Mouse (Mus musculus): ENCODE measurements around the gene 4930568D16Rik.

The 4930568D16Rik gene

DNA sequence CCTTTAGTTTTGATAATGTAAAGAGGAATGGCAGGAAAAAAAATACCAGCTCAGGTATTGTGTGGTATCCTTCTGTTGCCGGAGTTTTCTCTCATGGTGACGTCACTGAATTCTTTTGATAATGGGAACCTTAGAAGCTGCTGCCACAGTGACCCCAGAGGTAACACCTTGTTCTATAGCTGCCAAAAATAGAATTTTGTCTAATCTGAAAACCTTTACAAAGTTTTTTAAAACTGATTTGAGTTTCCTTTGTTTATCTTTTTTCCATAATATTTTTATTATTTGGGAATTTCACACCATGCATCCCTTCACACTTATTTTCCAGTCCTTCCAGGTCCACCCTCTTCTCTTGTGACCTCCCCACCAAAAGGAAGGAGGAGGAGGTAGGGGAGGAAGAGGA lies at the start of gene 4930568D16Rik:
Gene 4930568D16Rik, minus strand, starts transcription at position 101 of the 400 bp plus-strand sequence.
- WGBS: 77% methylated on average over 2 of the region's 2 CpGs

DNA sequence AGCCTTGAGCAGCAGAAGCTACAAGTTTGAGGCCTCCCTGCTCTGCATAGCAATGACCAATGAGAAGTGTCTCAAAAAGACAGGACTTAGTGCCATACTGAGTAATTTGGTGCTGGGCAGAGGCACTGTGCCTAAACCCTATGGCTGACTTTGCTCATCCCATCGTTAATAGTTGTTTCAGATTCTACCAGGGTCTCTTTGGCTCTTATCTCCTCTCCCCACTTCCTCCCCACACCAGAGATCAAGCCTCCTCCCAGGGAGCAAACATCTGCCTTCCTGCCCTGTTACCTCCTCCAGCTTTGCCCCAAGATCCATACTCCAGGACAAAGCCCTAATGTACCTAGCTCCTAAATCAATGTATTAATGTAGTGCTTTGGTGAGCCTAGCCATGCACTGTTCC lies 49.7 kb upstream of the 4930568D16Rik start:
- WGBS: 81% methylated on average over 1 of the region's 1 CpGs

DNA sequence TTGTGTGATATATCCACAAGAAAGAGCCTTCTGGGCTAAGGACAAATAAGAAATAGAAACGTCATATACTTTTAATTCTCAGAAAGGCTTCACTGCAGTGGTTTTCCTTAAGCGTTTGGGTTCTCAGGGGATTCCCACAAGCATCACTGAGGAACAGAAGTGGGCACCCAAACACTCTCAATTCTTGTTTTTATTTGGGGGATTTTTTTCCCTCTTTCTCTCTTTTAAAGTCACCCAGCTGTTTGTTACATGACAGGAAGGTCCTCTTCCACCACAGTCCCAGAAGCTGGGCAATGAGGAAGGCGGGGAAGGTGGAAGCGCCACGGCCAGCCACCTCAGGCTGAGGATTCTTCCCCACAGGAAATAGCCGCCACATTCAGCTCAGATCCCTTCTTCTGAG lies 48.9 kb upstream of the 4930568D16Rik start:
- 85% methylated on average over 6 of the region's 6 CpGs for WGBS

- 86% methylated on average over 3 of the region's 3 CpGs for WGBS
These were observed 45.3 kb upstream of the 4930568D16Rik start for GRCm38 (mm10) chr2:35412810-35413209.

DNA sequence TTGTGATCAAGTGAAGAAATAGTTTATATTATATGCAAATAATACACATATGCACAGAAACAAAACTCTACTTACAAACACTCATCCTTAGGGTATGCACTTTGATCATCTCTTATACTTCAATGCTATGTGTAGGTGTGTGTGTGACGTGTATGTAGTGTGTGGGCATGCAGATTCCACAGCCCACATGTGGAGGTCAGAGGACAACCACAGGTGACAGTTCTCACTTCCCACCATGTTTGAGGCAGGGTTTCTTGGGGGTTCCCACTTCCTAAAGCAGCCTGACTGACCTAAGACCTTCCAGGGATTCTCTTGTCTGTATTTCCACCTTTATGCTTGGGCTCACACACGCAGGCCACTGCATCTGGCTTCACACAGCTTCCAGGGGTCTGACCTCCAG lies 44.7 kb upstream of the 4930568D16Rik start:
- 84% methylated on average over 2 of the region's 2 CpGs for WGBS

GRCm38 (mm10) chr2:35411640-35412190 lies 44.2 kb upstream of the 4930568D16Rik start:
- WGBS: 91% methylated on average over 10 of the region's 10 CpGs

GRCm38 (mm10) chr2:35409466-35409865 lies 41.9 kb upstream of the 4930568D16Rik start:
- 92% methylated on average over 6 of the region's 6 CpGs for WGBS

GRCm38 (mm10) chr2:35408409-35409110 lies 41.0 kb upstream of the 4930568D16Rik start:
- 75% methylated on average over 5 of the region's 5 CpGs for WGBS

GRCm38 (mm10) chr2:35407878-35408277 lies 40.3 kb upstream of the 4930568D16Rik start:
- 68% methylated on average over 7 of the region's 7 CpGs for WGBS

- 93% methylated on average over 6 of the region's 6 CpGs for WGBS
These were observed 39.7 kb upstream of the 4930568D16Rik start for GRCm38 (mm10) chr2:35407266-35407665.

DNA sequence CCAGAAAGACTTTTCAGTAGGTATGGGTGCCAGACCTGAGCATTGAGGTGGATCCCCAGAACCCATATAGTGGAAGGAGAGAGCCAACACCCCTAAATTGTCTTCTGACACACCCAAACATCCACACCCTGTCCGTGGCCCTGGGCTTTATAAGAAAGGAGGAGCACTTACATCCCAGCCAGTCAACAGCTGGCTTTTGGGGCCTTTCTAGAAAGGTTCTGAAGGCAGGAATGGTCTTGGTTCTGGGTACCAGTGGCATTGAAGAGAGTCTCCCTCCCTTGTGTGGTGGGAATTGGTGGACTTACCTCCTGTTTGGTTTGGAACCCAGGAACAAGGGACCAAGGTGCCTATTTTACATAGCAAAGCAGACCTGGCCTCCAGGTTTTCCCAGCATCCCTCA lies 39.1 kb upstream of the 4930568D16Rik start:
- 74% methylated on average over 1 of the region's 1 CpGs for WGBS

DNA sequence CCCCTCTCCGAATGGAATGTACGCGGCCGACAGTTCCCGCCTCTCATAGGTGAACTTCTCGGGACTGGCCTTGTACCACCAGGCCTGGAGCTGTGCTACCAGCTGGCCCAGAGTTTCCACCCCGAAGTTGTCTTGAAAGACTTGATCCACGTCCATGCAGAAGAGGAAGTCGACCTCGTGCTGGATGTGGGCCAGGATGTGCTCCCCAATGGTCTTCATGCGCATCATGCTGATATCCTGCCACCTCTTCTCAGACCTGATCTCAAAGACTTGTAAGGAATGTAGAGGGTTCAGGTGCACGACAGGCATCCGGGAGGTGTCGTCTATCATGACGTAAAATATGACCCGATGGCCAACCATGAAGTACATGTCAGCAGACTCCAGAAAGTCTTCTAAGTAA lies 34.9 kb upstream of the 4930568D16Rik start:
- 92% methylated on average over 16 of the region's 16 CpGs for WGBS

DNA sequence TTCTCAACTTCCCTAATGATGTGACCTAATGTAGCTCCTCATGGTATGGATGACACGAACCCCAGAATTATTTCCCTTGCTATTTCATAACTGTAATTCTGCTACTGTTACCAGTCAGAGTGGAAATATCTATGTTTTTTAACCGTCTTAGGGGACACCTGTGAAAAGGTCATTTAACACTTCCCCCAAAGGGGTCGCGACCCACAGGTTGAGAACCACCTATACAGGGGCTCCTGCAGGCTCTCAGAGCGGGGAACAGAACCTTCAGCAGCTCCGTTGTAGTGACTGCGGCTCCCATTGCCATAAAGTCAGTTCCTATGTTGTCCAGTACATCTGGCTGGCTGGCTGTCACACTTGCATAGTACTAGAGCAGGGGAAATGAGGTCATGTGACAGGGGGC lies 33.2 kb upstream of the 4930568D16Rik start:
- 94% methylated on average over 7 of the region's 7 CpGs for WGBS

DNA sequence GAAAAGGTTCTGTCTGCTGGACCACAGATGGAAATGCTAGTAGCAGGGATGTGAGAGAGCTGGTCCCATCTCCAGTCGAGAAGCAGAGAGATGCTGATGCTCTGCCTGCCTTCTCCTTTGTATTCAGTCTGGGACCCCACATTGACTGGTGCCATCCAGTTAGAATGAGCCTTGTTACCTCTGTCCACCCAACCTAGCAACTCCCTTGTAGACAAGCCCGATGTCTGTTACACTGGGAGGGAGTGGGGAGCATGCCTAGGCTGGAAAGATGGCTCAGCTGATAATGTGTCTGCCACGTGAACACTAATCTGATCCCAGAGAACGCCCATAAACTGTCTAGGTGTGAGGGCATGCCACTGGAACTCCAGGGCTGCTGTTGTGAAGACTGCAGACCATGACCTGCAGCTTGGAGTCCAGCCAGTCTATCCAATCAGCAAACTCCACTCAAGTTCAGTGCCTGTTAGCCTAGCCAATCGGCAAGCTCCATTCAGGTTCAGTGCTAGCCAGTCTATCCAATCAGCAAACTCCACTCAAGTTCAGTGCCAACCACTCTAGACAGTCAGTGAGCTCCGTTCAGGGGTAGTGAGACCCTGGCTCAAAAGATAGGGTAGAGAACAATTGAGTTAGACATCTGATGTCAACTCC lies 30.8 kb upstream of the 4930568D16Rik start:
- 75% methylated on average over 6 of the region's 6 CpGs for WGBS

- WGBS: 20% methylated on average over 11 of the region's 11 CpGs
These were observed 30.2 kb upstream of the 4930568D16Rik start for GRCm38 (mm10) chr2:35397590-35398173.

GRCm38 (mm10) chr2:35397096-35397495 lies 29.6 kb upstream of the 4930568D16Rik start, which contains the start of gene 4930402F06Rik:
Gene 4930402F06Rik, minus strand, starts transcription at chr2:35397175.
- 16% methylated on average over 5 of the region's 5 CpGs for WGBS

GRCm38 (mm10) chr2:35385441-35385871 lies 17.9 kb upstream of the 4930568D16Rik start:
- WGBS: 36% methylated on average over 9 of the region's 9 CpGs

DNA sequence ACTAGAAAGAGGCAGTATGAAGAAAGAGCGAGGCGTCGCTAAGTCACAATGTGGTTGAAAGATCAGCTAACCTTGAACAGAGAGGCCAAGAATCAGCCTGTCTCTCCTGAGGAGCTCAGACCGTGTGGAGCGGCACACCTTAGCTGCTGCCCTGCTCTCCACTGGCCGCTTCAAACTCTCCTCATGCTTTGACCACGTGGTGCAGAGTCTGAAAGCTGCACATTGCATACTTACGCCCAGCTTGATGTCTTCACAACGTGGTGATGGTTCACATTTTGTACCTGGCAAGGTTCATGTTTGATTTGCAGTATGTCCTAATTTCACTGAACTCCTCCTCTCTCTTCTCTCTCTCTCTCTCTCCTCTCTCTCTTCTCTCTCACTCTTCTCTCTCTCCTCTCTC lies 11.8 kb upstream of the 4930568D16Rik start:
- 80% methylated on average over 9 of the region's 9 CpGs for WGBS

GRCm38 (mm10) chr2:35377600-35377999 lies 10.1 kb upstream of the 4930568D16Rik start:
- 74% methylated on average over 6 of the region's 6 CpGs for WGBS

GRCm38 (mm10) chr2:35373003-35373402 lies 5.5 kb upstream of the 4930568D16Rik start:
- 29% methylated on average over 3 of the region's 3 CpGs for WGBS

DNA sequence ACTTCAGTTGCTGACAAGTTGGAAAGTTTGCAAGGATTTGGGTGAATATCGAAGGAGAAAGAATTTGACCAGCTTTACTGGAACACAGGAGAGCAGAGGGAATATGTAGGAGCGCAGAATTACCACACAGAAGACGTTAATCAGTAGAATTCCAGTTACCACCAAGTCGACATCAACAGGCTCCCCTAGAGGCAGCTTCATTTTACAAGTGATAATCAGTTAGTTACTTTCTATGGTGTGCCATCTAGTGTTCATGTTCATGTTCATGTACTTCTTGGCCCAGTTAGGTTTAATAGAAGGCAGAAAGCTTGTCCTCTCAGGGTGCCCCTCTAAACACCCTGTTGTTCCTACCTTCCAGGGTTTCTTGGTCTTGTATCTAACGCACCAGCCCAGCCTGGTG lies 18.3 kb downstream of the 4930568D16Rik start:
- 51% methylated on average over 5 of the region's 5 CpGs for WGBS

- 72% methylated on average over 2 of the region's 2 CpGs for WGBS
These were observed 21.5 kb downstream of the 4930568D16Rik start for GRCm38 (mm10) chr2:35345984-35346383.

- WGBS: 73% methylated on average over 3 of the region's 3 CpGs
These were observed 24.9 kb downstream of the 4930568D16Rik start for GRCm38 (mm10) chr2:35342605-35343004.
